Mouse (Mus musculus) lung, postnatal 0 days (tissue): ENCODE results near the gene Muc1.

Experiments used
- CTCF ChIP-seq: IDR thresholded peaks from 2 replicates; pipeline ENCODE4 v1.5.1; 2016; ENCODE audit warnings: antibody characterized with exemption, mild to moderate bottlenecking
- EP300 ChIP-seq: IDR thresholded peaks from 2 replicates; pipeline ENCODE4 v1.6.1; 2016; ENCODE audit warnings: antibody characterized with exemption, mild to moderate bottlenecking, control low read depth

- TF ChIP-seq CTCF (peak; percentile 87), EP300 (peak; percentile 19; the same call in 1 of the 2 replicates)
Measured at GRCm38 (mm10) chr3:89250435-89251040, 21.7 kb downstream of the Muc1 start.
